Mouse (Mus musculus): ENCODE results near the gene Fcgr4. TPM values are rescaled to one million over a fixed set of nuclear protein-coding genes. Genes with fewer than 3 reads are reported as not detected.
"Not testable (repeated sequence)": the region's sequence is repeated elsewhere in the genome, so short reads cannot be mapped to it uniquely, and the experiment has no call there.

Fcgr4 gene
- polyA plus RNA-seq, 1 experiment: 1.0 TPM

DNA sequence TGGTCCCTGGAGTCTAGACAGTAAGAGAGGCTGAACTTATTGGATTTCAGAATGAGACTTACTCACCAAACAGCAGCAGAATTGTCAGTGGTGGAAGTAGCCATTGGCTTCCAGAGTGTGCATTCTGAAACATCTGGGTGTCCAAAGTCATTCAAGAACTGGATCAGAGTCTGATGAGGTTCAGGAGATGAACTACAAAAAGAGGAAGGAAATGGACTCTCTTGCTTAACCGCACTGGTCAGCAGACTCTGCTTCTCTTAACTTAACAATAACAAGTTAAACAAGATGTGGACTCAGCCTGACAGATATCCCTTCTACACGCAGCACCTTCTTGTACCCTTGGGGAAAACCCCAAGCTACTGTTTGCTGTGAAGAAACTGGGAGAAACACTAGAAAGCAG lies 40.5 kb downstream of the Fcgr4 start:
- Histone ChIP-seq H3ac (ENCODE audit: control insufficient read depth, insufficient read length, low read depth) (no peak overlapping the region), H3K4me3 (ENCODE audit: insufficient read depth, poor library complexity, severe bottlenecking) (no peak overlapping the region), H3K79me3 (ENCODE audit: low read depth) (no peaks in the 10 kb centered on the region), H3K79me2 (ENCODE audit: control insufficient read depth, insufficient read depth) (no peaks in the 10 kb centered on the region), H3K27me3 (ENCODE audit: control insufficient read depth, insufficient read depth, insufficient read length) (no peaks in the 10 kb centered on the region), H3K36me3 (ENCODE audit: control insufficient read depth, insufficient read depth) (no peaks in the 10 kb centered on the region)
- TF ChIP-seq USF1 (IDR thresholded peaks at IDR 0.05; ENCODE audit: low read depth) (no peak), CEBPB (IDR thresholded peaks at IDR 0.05; ENCODE audit: low read depth) (no peak), MAX (IDR thresholded peaks at IDR 0.05) (no peak), CTCF (IDR thresholded peaks at IDR 0.05; ENCODE audit: control insufficient read depth, insufficient read depth, insufficient read length) (no peak), MYOD1 (IDR thresholded peaks at IDR 0.05; ENCODE audit: control insufficient read depth, insufficient read length, low read depth) (no peak), MYOG (IDR thresholded peaks at IDR 0.05; ENCODE audit: control insufficient read depth, extremely low read depth, insufficient read length) (no peak), FOSL1 (IDR thresholded peaks at IDR 0.05; ENCODE audit: insufficient read depth, low read length, poor library complexity, severe bottlenecking) (no peak)

- H3ac ChIP-seq (ENCODE audit: control insufficient read depth, insufficient read length, low read depth): no peak overlapping the region
- no peak overlapping the region for H3K4me3 ChIP-seq (ENCODE audit: insufficient read depth, poor library complexity, severe bottlenecking)
- H3K79me2 ChIP-seq (ENCODE audit: control insufficient read depth, insufficient read depth): no peaks in the 10 kb centered on the region
- TF ChIP-seq MYOD1 (IDR thresholded peaks at IDR 0.05; ENCODE audit: control insufficient read depth, insufficient read length, low read depth) (no peak), CTCF (IDR thresholded peaks at IDR 0.05; ENCODE audit: control insufficient read depth, insufficient read depth, insufficient read length) (no peak), MYOG (IDR thresholded peaks at IDR 0.05; ENCODE audit: control insufficient read depth, extremely low read depth, insufficient read length) (no peak), FOSL1 (IDR thresholded peaks at IDR 0.05; ENCODE audit: insufficient read depth, low read length, poor library complexity, severe bottlenecking) (no peak), CEBPB (IDR thresholded peaks at IDR 0.05; ENCODE audit: low read depth) (no peak), MAX (IDR thresholded peaks at IDR 0.05) (no peak), USF1 (IDR thresholded peaks at IDR 0.05; ENCODE audit: low read depth) (no peak)
- no peaks in the 10 kb centered on the region for H3K79me3 ChIP-seq (ENCODE audit: low read depth)
- no peaks in the 10 kb centered on the region for H3K27me3 ChIP-seq (ENCODE audit: control insufficient read depth, insufficient read depth, insufficient read length)
- H3K36me3 ChIP-seq (ENCODE audit: control insufficient read depth, insufficient read depth): no peaks in the 10 kb centered on the region
Measured at GRCm38 (mm10) chr1:171060392-171060791, 41.7 kb downstream of the Fcgr4 start.

DNA sequence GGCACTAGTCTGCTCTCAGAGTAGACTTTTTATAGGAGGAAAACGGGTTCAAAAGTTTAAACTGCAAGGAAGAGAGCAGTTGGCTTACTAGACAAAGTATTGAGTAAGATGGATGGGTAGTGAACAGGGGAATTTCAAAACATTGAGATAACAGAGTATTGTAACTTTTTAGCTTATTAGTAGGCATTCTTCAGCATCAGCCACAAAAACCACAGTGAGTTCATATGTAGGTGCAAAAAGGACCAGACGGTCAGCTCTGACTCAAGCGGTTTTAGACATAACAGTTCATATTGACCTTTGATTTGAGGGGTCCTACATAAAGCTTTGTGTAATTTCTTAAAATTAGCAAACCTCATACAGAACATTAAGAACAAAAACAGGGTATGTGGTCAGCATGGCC lies 42.8 kb downstream of the Fcgr4 start:
- H3K4me3 ChIP-seq (ENCODE audit: insufficient read depth, poor library complexity, severe bottlenecking): no peak overlapping the region
- no peaks in the 10 kb centered on the region for H3K79me3 ChIP-seq (ENCODE audit: low read depth)
- no peaks in the 10 kb centered on the region for H3K79me2 ChIP-seq (ENCODE audit: control insufficient read depth, insufficient read depth)
- TF ChIP-seq MAX (IDR thresholded peaks at IDR 0.05) (no peak), USF1 (IDR thresholded peaks at IDR 0.05; ENCODE audit: low read depth) (no peak)
- H3K36me3 ChIP-seq (ENCODE audit: control insufficient read depth, insufficient read depth): no peaks in the 10 kb centered on the region
- no peaks in the 10 kb centered on the region for H3K27me3 ChIP-seq (ENCODE audit: control insufficient read depth, insufficient read depth, insufficient read length)
- no peak overlapping the region for H3ac ChIP-seq (ENCODE audit: control insufficient read depth, insufficient read length, low read depth)

- not testable (repeated sequence) for H3K27me3 ChIP-seq (ENCODE audit: control insufficient read depth, insufficient read depth, insufficient read length); H3K79me3 ChIP-seq (ENCODE audit: low read depth); H3K79me2 ChIP-seq (ENCODE audit: control insufficient read depth, insufficient read depth); H3ac ChIP-seq (ENCODE audit: control insufficient read depth, insufficient read length, low read depth); H3K36me3 ChIP-seq (ENCODE audit: control insufficient read depth, insufficient read depth)
- H3K4me3 ChIP-seq (ENCODE audit: insufficient read depth, poor library complexity, severe bottlenecking): peak overlapping the region; percentile 15
Measured at GRCm38 (mm10) chr1:171063569-171064490, 45.1 kb downstream of the Fcgr4 start.

DNA sequence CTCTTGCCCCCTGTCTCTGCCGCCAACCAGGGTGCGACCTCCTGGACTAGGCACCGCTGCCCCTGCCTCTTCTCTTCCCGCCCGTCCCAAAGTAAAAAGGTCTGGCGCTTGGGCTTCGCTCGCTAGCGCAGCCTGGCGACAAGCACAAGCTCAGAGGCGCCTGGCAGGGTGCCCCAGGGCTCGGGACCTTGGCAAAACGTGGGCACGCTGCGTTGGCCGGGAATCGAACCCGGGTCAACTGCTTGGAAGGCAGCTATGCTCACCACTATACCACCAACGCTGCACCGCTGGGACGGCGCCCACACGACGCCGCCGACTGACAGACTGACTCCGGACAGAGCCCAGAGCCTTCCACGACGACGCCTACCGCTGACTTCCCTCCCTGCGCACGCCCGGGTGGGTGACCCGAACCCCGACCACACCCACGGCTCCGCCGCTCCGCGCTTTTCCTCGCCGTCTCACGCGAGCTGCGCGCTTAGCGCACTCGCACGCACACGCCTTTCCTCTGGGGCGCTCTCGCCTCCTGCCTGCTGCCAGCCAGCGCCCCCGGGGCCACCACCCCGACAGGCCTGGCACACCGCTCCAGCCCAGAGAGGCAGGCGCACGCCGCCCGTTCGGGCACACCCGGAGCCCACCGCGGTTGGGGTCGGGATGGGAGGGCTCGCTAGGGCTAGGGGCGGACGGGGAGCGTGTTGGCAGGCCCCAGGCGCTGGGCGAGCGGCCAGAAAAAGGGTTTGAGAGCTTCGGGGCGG lies 45.9 kb downstream of the Fcgr4 start, which contains the start of gene Fcgr3:
Gene Fcgr3 (minus strand): TSS at position 445 of the 752 bp plus-strand sequence.
- H3K79me2 ChIP-seq (ENCODE audit: control insufficient read depth, insufficient read depth); H3K79me3 ChIP-seq (ENCODE audit: low read depth); H3K27me3 ChIP-seq (ENCODE audit: control insufficient read depth, insufficient read depth, insufficient read length); H3K36me3 ChIP-seq (ENCODE audit: control insufficient read depth, insufficient read depth): not testable (repeated sequence)
- Histone ChIP-seq H3K4me3 (ENCODE audit: insufficient read depth, poor library complexity, severe bottlenecking) (peak within 1 kb of the TSS; percentile 15), H3ac (ENCODE audit: control insufficient read depth, insufficient read length, low read depth) (peak within 1 kb of the TSS; percentile 18)

GRCm38 (mm10) chr1:171065243-171065587 lies 46.5 kb downstream of the Fcgr4 start:
- H3K79me2 ChIP-seq (ENCODE audit: control insufficient read depth, insufficient read depth); H3K4me3 ChIP-seq (ENCODE audit: insufficient read depth, poor library complexity, severe bottlenecking); H3ac ChIP-seq (ENCODE audit: control insufficient read depth, insufficient read length, low read depth); H3K36me3 ChIP-seq (ENCODE audit: control insufficient read depth, insufficient read depth); H3K79me3 ChIP-seq (ENCODE audit: low read depth); H3K27me3 ChIP-seq (ENCODE audit: control insufficient read depth, insufficient read depth, insufficient read length): not testable (repeated sequence)

DNA sequence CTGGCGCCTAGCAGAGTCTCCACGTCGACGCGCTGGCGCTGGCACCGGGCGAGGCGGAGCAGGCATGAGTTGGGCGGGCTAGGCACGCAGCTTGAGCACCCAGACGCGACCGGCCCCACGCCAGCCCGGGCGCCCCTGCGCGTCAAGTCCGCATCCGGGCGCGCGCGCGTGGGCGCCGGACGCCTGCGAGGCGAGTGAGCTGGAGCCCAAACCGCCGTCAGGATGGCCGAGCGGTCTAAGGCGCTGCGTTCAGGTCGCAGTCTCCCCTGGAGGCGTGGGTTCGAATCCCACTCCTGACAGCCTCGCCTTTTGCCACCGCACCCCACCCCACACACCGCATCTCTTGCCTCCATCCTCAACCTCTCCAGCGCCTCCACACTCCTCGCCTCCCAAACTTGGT lies 47.0 kb downstream of the Fcgr4 start:
- H3ac ChIP-seq (ENCODE audit: control insufficient read depth, insufficient read length, low read depth); H3K79me2 ChIP-seq (ENCODE audit: control insufficient read depth, insufficient read depth); H3K79me3 ChIP-seq (ENCODE audit: low read depth); H3K27me3 ChIP-seq (ENCODE audit: control insufficient read depth, insufficient read depth, insufficient read length); H3K4me3 ChIP-seq (ENCODE audit: insufficient read depth, poor library complexity, severe bottlenecking); H3K36me3 ChIP-seq (ENCODE audit: control insufficient read depth, insufficient read depth): not testable (repeated sequence)

GRCm38 (mm10) chr1:171066583-171066982 lies 47.9 kb downstream of the Fcgr4 start:
- H3K27me3 ChIP-seq (ENCODE audit: control insufficient read depth, insufficient read depth, insufficient read length); H3K4me3 ChIP-seq (ENCODE audit: insufficient read depth, poor library complexity, severe bottlenecking); H3K36me3 ChIP-seq (ENCODE audit: control insufficient read depth, insufficient read depth); H3ac ChIP-seq (ENCODE audit: control insufficient read depth, insufficient read length, low read depth); H3K79me3 ChIP-seq (ENCODE audit: low read depth); H3K79me2 ChIP-seq (ENCODE audit: control insufficient read depth, insufficient read depth): not testable (repeated sequence)

DNA sequence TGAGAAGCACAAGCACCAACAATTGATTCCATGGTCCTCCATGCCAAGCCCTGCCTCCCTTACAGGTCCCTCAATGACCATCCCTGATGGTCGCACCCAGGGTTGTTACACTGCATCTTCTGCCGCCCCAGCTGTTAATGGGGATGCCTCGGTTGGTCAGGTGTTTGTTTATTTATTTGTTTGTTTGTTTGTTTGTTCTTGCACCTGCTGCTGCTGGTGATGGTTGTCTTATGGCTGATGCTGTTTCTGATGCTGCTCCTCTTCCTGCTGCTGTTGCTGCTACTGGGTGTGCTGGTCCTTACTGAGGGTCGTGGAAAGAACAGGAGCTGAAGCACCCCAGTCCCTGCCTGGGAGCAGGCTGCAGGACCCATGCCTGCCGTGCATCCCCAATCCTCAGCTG lies 49.2 kb downstream of the Fcgr4 start:
- not testable (repeated sequence) for H3K4me3 ChIP-seq (ENCODE audit: insufficient read depth, poor library complexity, severe bottlenecking); H3K36me3 ChIP-seq (ENCODE audit: control insufficient read depth, insufficient read depth)

More for the DNA sequence above, 49.2 kb downstream of the Fcgr4 start:
- H3K79me2 ChIP-seq (ENCODE audit: control insufficient read depth, insufficient read depth); H3ac ChIP-seq (ENCODE audit: control insufficient read depth, insufficient read length, low read depth); H3K79me3 ChIP-seq (ENCODE audit: low read depth); H3K27me3 ChIP-seq (ENCODE audit: control insufficient read depth, insufficient read depth, insufficient read length): not testable (repeated sequence)

All from C2C12 (cell line).